Mouse (Mus musculus) testis, postnatal 14 days (tissue): ENCODE measurements around the gene Ick.

Source experiments
- DNase-seq: peaks from one replicate; pipeline ENCODE4 v3.0.0; 2021; ENCODE audit warnings: low spot score

The Ick gene

GRCm38 (mm10) chr9:78104973-78105372, 4.0 kb upstream of the Ick start:
- no peak for DNase-seq

GRCm38 (mm10) chr9:78105501-78105932, 3.5 kb upstream of the Ick start:
- DNase-seq, result no peak

- no peak for DNase-seq
These were observed 2.2 kb upstream of the Ick start for GRCm38 (mm10) chr9:78106821-78107220.

- DNase-seq, result no peak
These were observed 1.4 kb upstream of the Ick start for GRCm38 (mm10) chr9:78107582-78107911.

- DNase-seq, result peak; percentile 85
These were observed 838 bp upstream of the Ick start for GRCm38 (mm10) chr9:78107912-78108795.

- no peak for DNase-seq
These were observed 664 bp downstream of the Ick start for GRCm38 (mm10) chr9:78109656-78110055.

- DNase-seq, result no peak
These were observed 2.5 kb downstream of the Ick start for GRCm38 (mm10) chr9:78111456-78111855.

GRCm38 (mm10) chr9:78112770-78113537, 4.0 kb downstream of the Ick start:
- DNase-seq, result peak; percentile 87

- no peak for DNase-seq
These were observed 4.5 kb downstream of the Ick start for GRCm38 (mm10) chr9:78113538-78113885.

GRCm38 (mm10) chr9:78115746-78116145, 6.8 kb downstream of the Ick start:
- no peak for DNase-seq

GRCm38 (mm10) chr9:78117690-78118089, 8.7 kb downstream of the Ick start:
- DNase-seq, result no peak

GRCm38 (mm10) chr9:78121358-78121757, 12.4 kb downstream of the Ick start:
- no peak for DNase-seq

GRCm38 (mm10) chr9:78121985-78122384, 13.0 kb downstream of the Ick start:
- DNase-seq, result no peak

- DNase-seq, result no peak
These were observed 14.1 kb downstream of the Ick start for GRCm38 (mm10) chr9:78122939-78123712.

- no peak for DNase-seq
These were observed 15.3 kb downstream of the Ick start for GRCm38 (mm10) chr9:78124297-78124696.

- DNase-seq, result no peak
These were observed 17.0 kb downstream of the Ick start for GRCm38 (mm10) chr9:78126007-78126406.

- DNase-seq, result no peak
These were observed 17.7 kb downstream of the Ick start for GRCm38 (mm10) chr9:78126643-78127042.

- no peak for DNase-seq
These were observed 26.7 kb downstream of the Ick start for GRCm38 (mm10) chr9:78135658-78136057.

GRCm38 (mm10) chr9:78138044-78138676, 29.2 kb downstream of the Ick start:
- no peak for DNase-seq

- DNase-seq, result no peak
These were observed 30.5 kb downstream of the Ick start for GRCm38 (mm10) chr9:78139463-78139862.

- no peak for DNase-seq
These were observed 37.1 kb downstream of the Ick start for GRCm38 (mm10) chr9:78146099-78146498.

GRCm38 (mm10) chr9:78146627-78147026, 37.6 kb downstream of the Ick start:
- no peak for DNase-seq
